Mouse (Mus musculus): ENCODE data around the gene Tpm3. TPM values are rescaled to one million over a fixed set of nuclear protein-coding genes. Genes with fewer than 3 reads are reported as not detected.

Tpm3 gene
- 28.7 and 263 TPM in 2 replicates for polyA plus RNA-seq (2012; ENCODE audit: insufficient read depth, low replicate concordance)

DNA sequence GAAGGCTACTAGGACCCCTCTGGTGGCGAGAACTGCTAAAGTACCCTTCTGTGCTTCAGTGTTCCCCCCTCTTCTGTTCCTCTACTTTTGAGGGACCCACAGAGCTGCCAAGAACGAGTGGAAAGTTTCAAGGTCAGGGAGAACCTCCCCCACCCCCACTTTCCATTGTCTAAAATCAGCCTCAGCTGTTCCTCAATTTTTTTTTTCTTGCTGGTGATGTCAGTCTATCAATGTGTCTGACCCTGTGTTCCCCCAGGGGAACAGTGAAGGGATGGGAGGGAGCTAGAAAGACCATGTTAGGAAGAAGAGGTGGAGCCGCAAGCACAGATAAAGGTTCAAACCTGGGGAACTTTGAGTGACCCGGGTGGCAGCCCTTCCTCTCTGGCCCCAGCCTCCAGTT, at the start of gene Tpm3:
Tpm3 (plus strand) TSS at position 356 of the 400 bp plus-strand sequence.
- Histone ChIP-seq H3K27me3 (replicated peaks) (peaks cover 18% of the 10 kb centered on the region), H3K4me3 (replicated peaks) (no peak within 1 kb of the TSS), H3K36me3 (replicated peaks; ENCODE audit: low read length) (peaks cover 3% of the 10 kb centered on the region), H3K9me3 (no peaks in the 10 kb centered on the region), H3K4me1 (peaks cover 63% of the 10 kb centered on the region)
- TF ChIP-seq GATA1 (IDR thresholded peaks at IDR 0.05; ENCODE audit: borderline replicate concordance, low read length) (no peak), FLI1 (IDR thresholded peaks at IDR 0.05; ENCODE audit: low read length) (no peak)

DNA sequence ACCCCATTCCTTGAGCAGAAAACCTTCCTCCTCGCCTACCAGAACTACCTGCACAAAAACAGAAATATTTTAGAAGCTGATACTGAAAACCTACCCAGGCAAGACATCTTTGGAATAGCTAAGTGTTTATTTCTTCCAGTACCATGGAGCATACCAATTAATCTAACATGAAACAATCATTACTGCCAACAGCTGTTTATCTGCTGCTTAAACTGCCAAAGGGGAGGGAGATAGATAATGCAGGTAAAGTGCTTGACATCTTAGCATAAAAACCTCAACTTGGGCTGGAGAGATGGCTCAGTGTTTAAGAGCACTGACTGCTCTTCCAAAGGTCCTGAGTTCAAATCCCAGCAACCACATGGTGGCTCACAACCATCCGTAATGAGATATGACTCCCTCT, 37.8 kb upstream of the Tpm3 start:
- TF ChIP-seq GATA1 (IDR thresholded peaks at IDR 0.05; ENCODE audit: borderline replicate concordance, low read length) (no peak), FLI1 (IDR thresholded peaks at IDR 0.05; ENCODE audit: low read length) (no peak)
- H3K9me3 ChIP-seq = no peaks in the 10 kb centered on the region
- H3K4me1 ChIP-seq = 0 out of 2 replicates have a peak, but pooled peaks cover 3% of the 10 kb centered on the region
- H3K27me3 ChIP-seq (replicated peaks) = no peaks in the 10 kb centered on the region
- no peak overlapping the region for H3K4me3 ChIP-seq (replicated peaks)
- H3K36me3 ChIP-seq (replicated peaks; ENCODE audit: low read length) = peaks cover 99% of the 10 kb centered on the region

- Histone ChIP-seq H3K9me3 (no peaks in the 10 kb centered on the region), H3K36me3 (replicated peaks; ENCODE audit: low read length) (peaks cover 97% of the 10 kb centered on the region), H3K4me1 (0 out of 2 replicates have a peak, but pooled peaks cover 3% of the 10 kb centered on the region), H3K4me3 (replicated peaks) (no peak overlapping the region), H3K27me3 (replicated peaks) (no peaks in the 10 kb centered on the region)
- TF ChIP-seq GATA1 (IDR thresholded peaks at IDR 0.05; ENCODE audit: borderline replicate concordance, low read length) (no peak), FLI1 (IDR thresholded peaks at IDR 0.05; ENCODE audit: low read length) (no peak)
Observed at GRCm38 (mm10) chr3:90036263-90036662, 36.2 kb upstream of the Tpm3 start.

- no peak for TF ChIP-seq FLI1 (IDR thresholded peaks at IDR 0.05; ENCODE audit: low read length)
- TF ChIP-seq GATA1 (IDR thresholded peaks at IDR 0.05; ENCODE audit: borderline replicate concordance, low read length) = no peak
- Histone ChIP-seq H3K4me3 (replicated peaks) (no peak overlapping the region), H3K9me3 (no peaks in the 10 kb centered on the region), H3K36me3 (replicated peaks; ENCODE audit: low read length) (peaks cover 43% of the 10 kb centered on the region), H3K4me1 (peaks cover 33% of the 10 kb centered on the region), H3K27me3 (replicated peaks) (no peaks in the 10 kb centered on the region)
Observed at GRCm38 (mm10) chr3:90049691-90050090, 22.8 kb upstream of the Tpm3 start.

- peaks cover 43% of the 10 kb centered on the region for H3K4me1 ChIP-seq
- H3K4me3 ChIP-seq (replicated peaks) = peak within 1 kb of the TSS; percentile 97
- H3K9me3 ChIP-seq = no peaks in the 10 kb centered on the region
- H3K27me3 ChIP-seq (replicated peaks) = no peaks in the 10 kb centered on the region
- H3K36me3 ChIP-seq (replicated peaks; ENCODE audit: low read length) = peaks cover 45% of the 10 kb centered on the region
- TF ChIP-seq FLI1 (IDR thresholded peaks at IDR 0.05; ENCODE audit: low read length) (no peak), GATA1 (IDR thresholded peaks at IDR 0.05; ENCODE audit: borderline replicate concordance, low read length) (no peak)
Observed at GRCm38 (mm10) chr3:90051441-90052350, 20.8 kb upstream of the Tpm3 start, which contains the start of gene 4933434E20Rik. TSS of gene 4933434E20Rik (plus strand) at chr3:90051636.

GRCm38 (mm10) chr3:90052351-90053241, 19.9 kb upstream of the Tpm3 start, which contains the start of gene Ubap2l:
TSS of gene Ubap2l (minus strand) at chr3:90052628.
- peaks cover 45% of the 10 kb centered on the region for H3K36me3 ChIP-seq (replicated peaks; ENCODE audit: low read length)
- TF ChIP-seq FLI1 (IDR thresholded peaks at IDR 0.05; ENCODE audit: low read length) = no peak
- no peak for TF ChIP-seq GATA1 (IDR thresholded peaks at IDR 0.05; ENCODE audit: borderline replicate concordance, low read length)
- no peaks in the 10 kb centered on the region for H3K27me3 ChIP-seq (replicated peaks)
- H3K4me1 ChIP-seq = peaks cover 43% of the 10 kb centered on the region
- no peaks in the 10 kb centered on the region for H3K9me3 ChIP-seq
- H3K4me3 ChIP-seq (replicated peaks) = peak within 1 kb of the TSS; percentile 97

DNA sequence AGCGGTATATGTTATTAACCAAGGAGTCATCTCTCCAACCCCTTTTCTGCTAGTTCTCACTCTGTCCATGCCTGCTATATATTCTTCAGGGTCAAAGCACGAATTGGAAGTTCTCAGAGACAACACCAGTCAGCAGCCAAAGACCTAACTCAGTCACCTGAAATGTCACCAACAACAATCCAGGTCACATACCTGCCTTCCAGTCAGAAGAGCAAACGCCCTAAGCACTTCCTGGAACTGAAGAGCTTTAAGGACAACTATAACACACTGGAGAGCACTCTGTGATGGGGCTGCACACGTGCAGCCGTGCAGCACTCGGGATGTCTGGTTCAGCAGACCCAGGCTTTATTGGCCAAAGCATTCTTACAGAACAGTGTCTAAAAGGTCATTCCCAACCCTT, 10.9 kb upstream of the Tpm3 start:
- Histone ChIP-seq H3K4me3 (replicated peaks) (no peak overlapping the region), H3K36me3 (replicated peaks; ENCODE audit: low read length) (peaks cover 84% of the 10 kb centered on the region), H3K27me3 (replicated peaks) (no peaks in the 10 kb centered on the region), H3K4me1 (no peaks in the 10 kb centered on the region), H3K9me3 (no peaks in the 10 kb centered on the region)
- TF ChIP-seq GATA1 (IDR thresholded peaks at IDR 0.05; ENCODE audit: borderline replicate concordance, low read length) (no peak), FLI1 (IDR thresholded peaks at IDR 0.05; ENCODE audit: low read length) (no peak)

DNA sequence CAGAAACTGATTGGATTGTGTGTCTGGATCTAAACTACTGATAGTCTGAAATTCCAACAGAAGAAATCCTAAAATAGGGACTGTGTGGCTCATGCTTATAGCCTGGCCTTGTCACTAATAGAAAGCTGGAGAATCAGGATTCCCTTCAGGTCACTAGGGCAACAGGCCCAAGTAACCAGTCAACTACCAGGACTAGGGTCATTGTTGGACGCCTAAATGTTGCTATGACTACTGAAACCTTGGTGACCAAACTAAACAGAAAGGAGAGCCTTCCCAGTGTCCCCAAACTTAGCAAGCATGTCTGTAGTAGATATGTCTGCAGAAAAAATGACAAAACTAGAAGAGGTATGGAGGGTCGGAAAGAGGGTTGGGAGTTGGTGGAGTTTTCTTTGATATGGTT, 9.9 kb upstream of the Tpm3 start:
- H3K4me3 ChIP-seq (replicated peaks) = no peak overlapping the region
- no peaks in the 10 kb centered on the region for H3K27me3 ChIP-seq (replicated peaks)
- TF ChIP-seq GATA1 (IDR thresholded peaks at IDR 0.05; ENCODE audit: borderline replicate concordance, low read length) (no peak), FLI1 (IDR thresholded peaks at IDR 0.05; ENCODE audit: low read length) (no peak)
- peaks cover 76% of the 10 kb centered on the region for H3K36me3 ChIP-seq (replicated peaks; ENCODE audit: low read length)
- no peaks in the 10 kb centered on the region for H3K9me3 ChIP-seq
- no peaks in the 10 kb centered on the region for H3K4me1 ChIP-seq

DNA sequence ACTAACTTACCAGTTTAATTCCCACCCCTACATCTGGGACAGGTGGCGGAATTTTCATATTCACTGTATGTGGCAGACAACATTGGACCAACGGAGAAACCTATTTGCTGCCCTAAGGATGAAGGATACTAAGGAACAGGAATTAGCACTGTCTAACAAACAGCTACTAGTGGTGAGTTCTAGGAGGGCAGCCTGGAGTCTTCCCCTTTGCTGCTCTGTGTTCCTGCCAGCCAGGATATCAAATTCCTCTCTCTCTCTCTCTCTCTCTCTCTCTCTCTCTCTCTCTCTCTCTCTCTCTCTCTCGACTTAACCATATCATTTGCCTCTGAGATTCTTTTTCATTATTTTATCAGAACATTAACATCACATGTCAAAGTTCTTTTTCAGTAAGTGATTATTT, 8.1 kb upstream of the Tpm3 start:
- Histone ChIP-seq H3K27me3 (replicated peaks) (no peaks in the 10 kb centered on the region), H3K36me3 (replicated peaks; ENCODE audit: low read length) (peaks cover 64% of the 10 kb centered on the region), H3K4me1 (peaks cover 15% of the 10 kb centered on the region), H3K4me3 (replicated peaks) (no peak overlapping the region), H3K9me3 (no peaks in the 10 kb centered on the region)
- TF ChIP-seq FLI1 (IDR thresholded peaks at IDR 0.05; ENCODE audit: low read length) (no peak), GATA1 (IDR thresholded peaks at IDR 0.05; ENCODE audit: borderline replicate concordance, low read length) (no peak)

Measured in megakaryocyte, embryonic 14.5 days (primary cell).